Mouse (Mus musculus): Measurements from ENCODE around the gene Pou1f1. TPM values are rescaled to one million over a fixed set of nuclear protein-coding genes. Genes with fewer than 3 reads are reported as not detected.

The Pou1f1 gene
- polyA plus RNA-seq, 1 experiment from 2014 or later = 0.09 TPM

DNA sequence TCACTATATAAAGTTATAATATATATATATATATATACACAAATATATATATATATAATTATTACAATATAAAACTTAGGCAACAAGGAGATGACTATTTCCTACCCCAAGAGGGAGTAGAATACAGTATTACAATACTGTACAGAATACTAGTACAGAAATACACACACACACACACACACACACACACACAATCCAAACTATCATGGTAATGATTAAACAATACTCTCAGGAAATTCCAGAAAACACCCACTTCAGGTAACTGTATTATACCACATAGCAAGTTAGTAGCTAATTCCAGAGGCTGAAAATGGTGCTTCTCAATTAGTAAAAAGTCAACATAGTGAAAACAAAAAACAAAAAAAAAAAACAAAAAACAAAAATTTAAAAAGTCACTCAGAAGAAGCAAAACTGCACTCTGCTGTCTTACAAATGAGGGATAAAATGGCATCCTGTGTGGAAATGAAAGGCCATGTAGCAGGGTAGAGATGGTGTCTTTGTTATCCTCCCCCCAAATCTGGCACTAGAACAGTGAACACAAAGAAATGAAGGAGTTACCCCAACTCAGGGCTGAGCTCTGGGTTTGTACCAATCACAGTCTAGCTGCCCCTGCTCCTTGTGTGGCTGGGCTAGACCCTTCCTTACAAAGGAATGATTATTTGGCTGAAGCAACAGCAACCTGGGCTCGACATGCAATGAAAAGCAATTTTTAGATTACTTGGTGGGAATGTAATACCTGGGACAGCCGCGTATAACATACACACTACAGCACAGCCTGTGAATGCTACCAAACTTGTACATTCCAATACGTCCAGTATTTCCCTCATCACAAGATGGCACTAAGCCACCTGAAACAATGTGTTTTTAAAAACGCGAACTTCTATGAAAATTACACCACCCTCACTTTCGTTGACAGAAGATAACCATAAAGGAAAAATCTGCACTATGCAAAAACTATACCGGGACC lies 41.0 kb downstream of the Pou1f1 start:
- Histone ChIP-seq H3K27me3 (ENCODE audit: control insufficient read depth, insufficient read depth, low read length) (no peaks in the 10 kb centered on the region), H3K27ac (ENCODE audit: low read depth, low read length) (no peak overlapping the region), H3K9ac (ENCODE audit: low read depth, low read length) (peak overlapping the region; percentile 81), H3K9me3 (ENCODE audit: control insufficient read depth, low read length) (no peaks in the 10 kb centered on the region), H3K4me2 (replicated peaks; ENCODE audit: low read depth, low read length) (peak overlapping the region; percentile 92), H3K4me1 (replicated peaks; ENCODE audit: control insufficient read depth, insufficient read depth, low read length) (no peaks in the 10 kb centered on the region), H3K36me3 (ENCODE audit: control insufficient read depth, insufficient read depth, low read length) (no peaks in the 10 kb centered on the region), H3K4me3 (ENCODE audit: low read depth, low read length) (peak overlapping the region; percentile 93)
- ATAC-seq (ENCODE audit: low FRiP score) (peak; percentile 18; the same call in 1 of the 2 replicates), DNase-seq (ENCODE audit: low spot score) (peak; percentile 30)
- 19% methylated on average over 8 of the region's 8 CpGs for WGBS

DNA sequence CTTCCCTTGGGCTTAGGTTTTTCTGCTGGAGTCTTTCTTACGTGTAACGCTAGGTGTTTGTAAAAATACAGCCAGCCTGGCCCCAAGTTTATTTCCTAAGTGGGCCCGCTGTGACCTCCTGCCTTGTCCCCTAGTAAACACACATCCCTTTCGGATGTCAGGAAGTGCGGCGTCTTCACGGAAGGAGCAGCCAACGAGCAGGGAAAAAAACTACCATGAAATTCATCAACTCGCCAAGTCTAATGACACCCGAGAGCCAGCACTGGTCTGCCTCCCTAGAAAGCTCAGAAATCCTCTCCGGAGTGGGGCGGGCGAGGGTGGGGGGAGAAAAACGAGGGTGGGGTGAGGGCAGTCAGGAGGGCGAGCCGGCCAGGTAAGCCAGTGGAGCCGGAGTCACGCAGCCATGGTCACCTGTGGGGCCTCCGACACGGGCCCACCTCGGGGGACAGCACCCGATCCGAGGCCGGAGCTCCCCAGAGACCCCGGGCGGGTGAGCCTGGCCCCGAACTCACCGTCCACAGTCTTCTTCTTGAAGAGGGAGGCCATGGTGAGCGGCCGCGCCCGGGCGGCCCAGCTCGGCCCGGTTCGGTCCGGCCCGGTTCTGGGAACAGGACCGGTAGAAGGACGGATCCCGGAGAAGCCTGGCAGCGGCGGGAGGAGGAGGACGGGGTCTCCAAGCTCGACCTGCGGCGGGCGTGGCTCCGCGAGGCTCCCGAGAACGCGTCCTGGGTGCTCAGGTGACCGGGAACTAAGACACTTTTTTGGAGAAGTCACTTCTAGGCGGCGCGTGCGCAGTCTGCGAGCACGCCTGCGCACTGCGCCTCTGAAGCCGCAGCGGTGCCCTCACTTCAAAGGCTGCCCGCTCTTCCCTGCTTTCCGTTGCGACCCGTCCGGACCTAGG lies 41.9 kb downstream of the Pou1f1 start, which contains the start of gene Chmp2b:
Gene Chmp2b, minus strand, starts transcription at position 764 of the 901 bp plus-strand sequence.
- H3K9ac ChIP-seq (ENCODE audit: low read depth, low read length) = peak within 1 kb of the TSS; percentile 81
- H3K27me3 ChIP-seq (ENCODE audit: control insufficient read depth, insufficient read depth, low read length) = no peaks in the 10 kb centered on the region
- peak; percentile 91 for DNase-seq (ENCODE audit: low spot score)
- H3K27ac ChIP-seq (ENCODE audit: low read depth, low read length) = no peak within 1 kb of the TSS
- H3K4me3 ChIP-seq (ENCODE audit: low read depth, low read length) = peak within 1 kb of the TSS; percentile 93
- no peaks in the 10 kb centered on the region for H3K9me3 ChIP-seq (ENCODE audit: control insufficient read depth, low read length)
- WGBS = under 1% methylated on average over 60 of the region's 69 CpGs
- H3K4me1 ChIP-seq (replicated peaks; ENCODE audit: control insufficient read depth, insufficient read depth, low read length) = no peaks in the 10 kb centered on the region
- peak within 1 kb of the TSS; percentile 92 for H3K4me2 ChIP-seq (replicated peaks; ENCODE audit: low read depth, low read length)
- H3K36me3 ChIP-seq (ENCODE audit: control insufficient read depth, insufficient read depth, low read length) = no peaks in the 10 kb centered on the region
- ATAC-seq (ENCODE audit: low FRiP score) = peak; percentile 96

DNA sequence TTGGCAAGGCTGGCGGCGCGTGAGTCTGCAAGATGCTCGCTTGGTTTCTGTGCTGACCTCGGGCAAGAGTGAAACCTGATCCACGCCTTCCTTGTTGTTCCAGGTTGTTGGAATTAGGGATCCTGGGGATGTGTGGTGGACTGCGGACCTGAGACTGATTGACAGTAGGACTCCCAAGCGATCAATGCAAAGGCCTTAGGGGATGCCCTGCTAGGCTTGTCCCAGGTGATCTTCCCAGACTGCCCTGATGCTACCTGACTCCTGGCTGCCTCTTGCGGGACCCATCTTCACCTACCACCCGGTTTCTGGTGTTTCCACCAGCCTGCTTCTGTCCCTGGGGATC lies 42.5 kb downstream of the Pou1f1 start:
- 2% methylated on average over 10 of the region's 10 CpGs for WGBS
- Histone ChIP-seq H3K9ac (ENCODE audit: low read depth, low read length) (peak overlapping the region; percentile 81), H3K27me3 (ENCODE audit: control insufficient read depth, insufficient read depth, low read length) (no peaks in the 10 kb centered on the region), H3K4me2 (replicated peaks; ENCODE audit: low read depth, low read length) (peak overlapping the region; percentile 92), H3K9me3 (ENCODE audit: control insufficient read depth, low read length) (no peaks in the 10 kb centered on the region), H3K27ac (ENCODE audit: low read depth, low read length) (no peak overlapping the region), H3K4me3 (ENCODE audit: low read depth, low read length) (peak overlapping the region; percentile 93), H3K4me1 (replicated peaks; ENCODE audit: control insufficient read depth, insufficient read depth, low read length) (no peaks in the 10 kb centered on the region), H3K36me3 (ENCODE audit: control insufficient read depth, insufficient read depth, low read length) (no peaks in the 10 kb centered on the region)
- no peak for DNase-seq (ENCODE audit: low spot score)
- peak; percentile 78; the same call in 1 of the 2 replicates for ATAC-seq (ENCODE audit: low FRiP score)

DNA sequence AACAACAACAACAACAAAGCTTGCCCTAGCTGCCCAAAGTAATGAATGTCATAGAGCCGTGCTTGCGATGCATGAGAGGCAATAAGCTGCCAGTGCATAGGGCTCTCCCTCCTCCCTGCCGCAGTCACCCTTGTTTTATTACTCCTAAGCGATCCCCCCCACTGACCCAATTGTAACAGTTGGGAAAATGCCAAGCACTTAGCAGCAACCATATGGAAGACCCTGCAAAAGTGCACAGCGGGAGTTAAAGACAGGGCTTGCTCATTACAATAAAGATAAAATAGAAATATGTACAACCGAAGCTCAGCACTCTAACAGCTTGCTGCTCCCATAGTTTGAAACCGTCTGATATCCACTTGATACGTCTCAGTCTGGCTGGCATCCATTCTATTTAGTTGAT lies 44.0 kb downstream of the Pou1f1 start:
- 85% methylated on average over 8 of the region's 8 CpGs for WGBS
- no peak overlapping the region for H3K4me3 ChIP-seq (ENCODE audit: low read depth, low read length)
- no peak for ATAC-seq (ENCODE audit: low FRiP score)

DNA sequence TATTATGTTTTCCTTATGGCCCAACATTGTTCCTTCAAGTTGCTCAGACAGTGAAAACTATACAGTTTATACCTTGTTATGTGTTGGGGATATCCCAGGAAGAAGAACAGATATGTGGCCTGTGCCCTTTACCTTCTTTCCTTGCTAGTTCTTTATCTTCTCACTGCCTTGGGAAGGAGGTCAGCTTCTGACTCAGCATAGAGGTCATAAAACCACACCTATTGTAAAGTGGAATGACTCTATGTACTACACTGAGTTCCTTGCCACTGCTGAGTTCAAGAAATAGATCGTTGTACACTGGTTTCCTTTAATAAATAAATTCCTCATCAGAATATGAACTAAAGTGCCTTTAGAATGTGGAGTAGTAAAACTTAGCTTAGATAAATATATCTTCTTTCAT lies 44.6 kb downstream of the Pou1f1 start:
- Histone ChIP-seq H3K36me3 (ENCODE audit: control insufficient read depth, insufficient read depth, low read length) (no peaks in the 10 kb centered on the region), H3K9me3 (ENCODE audit: control insufficient read depth, low read length) (no peaks in the 10 kb centered on the region), H3K4me1 (replicated peaks; ENCODE audit: control insufficient read depth, insufficient read depth, low read length) (no peaks in the 10 kb centered on the region), H3K27ac (ENCODE audit: low read depth, low read length) (no peak overlapping the region), H3K9ac (ENCODE audit: low read depth, low read length) (no peak overlapping the region), H3K27me3 (ENCODE audit: control insufficient read depth, insufficient read depth, low read length) (no peaks in the 10 kb centered on the region), H3K4me3 (ENCODE audit: low read depth, low read length) (no peak overlapping the region), H3K4me2 (replicated peaks; ENCODE audit: low read depth, low read length) (no peak overlapping the region)
- no peak for ATAC-seq (ENCODE audit: low FRiP score)
- WGBS = 92% methylated on average over 1 of the region's 1 CpGs
- DNase-seq (ENCODE audit: low spot score) = no peak

More for the DNA sequence above, 44.0 kb downstream of the Pou1f1 start:
- Histone ChIP-seq H3K36me3 (ENCODE audit: control insufficient read depth, insufficient read depth, low read length) (no peaks in the 10 kb centered on the region), H3K27ac (ENCODE audit: low read depth, low read length) (no peak overlapping the region), H3K9ac (ENCODE audit: low read depth, low read length) (no peak overlapping the region), H3K27me3 (ENCODE audit: control insufficient read depth, insufficient read depth, low read length) (no peaks in the 10 kb centered on the region), H3K9me3 (ENCODE audit: control insufficient read depth, low read length) (no peaks in the 10 kb centered on the region), H3K4me1 (replicated peaks; ENCODE audit: control insufficient read depth, insufficient read depth, low read length) (no peaks in the 10 kb centered on the region), H3K4me2 (replicated peaks; ENCODE audit: low read depth, low read length) (no peak overlapping the region)
- DNase-seq (ENCODE audit: low spot score) = no peak

DNA sequence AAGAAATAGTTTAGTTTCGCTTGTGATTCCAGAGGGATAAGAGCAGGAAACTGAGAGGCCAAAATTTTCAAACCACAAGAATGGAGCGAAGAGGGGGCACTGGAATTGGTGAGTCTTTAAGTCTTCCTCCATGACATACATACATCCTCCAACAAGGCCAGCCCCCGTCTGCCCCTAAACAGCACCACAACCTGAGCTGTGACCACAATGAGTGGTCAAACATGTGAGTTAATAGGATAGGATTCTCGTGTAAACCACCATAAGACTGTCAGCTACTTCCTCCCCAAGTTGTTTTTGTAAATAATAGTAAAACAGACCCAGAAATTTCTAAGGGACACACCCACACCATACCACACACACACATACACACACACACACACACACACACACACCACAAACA lies 48.5 kb downstream of the Pou1f1 start:
- Histone ChIP-seq H3K4me3 (ENCODE audit: low read depth, low read length) (no peak overlapping the region), H3K9me3 (ENCODE audit: control insufficient read depth, low read length) (no peaks in the 10 kb centered on the region), H3K4me1 (replicated peaks; ENCODE audit: control insufficient read depth, insufficient read depth, low read length) (no peaks in the 10 kb centered on the region), H3K27me3 (ENCODE audit: control insufficient read depth, insufficient read depth, low read length) (no peaks in the 10 kb centered on the region), H3K36me3 (ENCODE audit: control insufficient read depth, insufficient read depth, low read length) (no peaks in the 10 kb centered on the region), H3K4me2 (replicated peaks; ENCODE audit: low read depth, low read length) (no peak overlapping the region), H3K27ac (ENCODE audit: low read depth, low read length) (no peak overlapping the region), H3K9ac (ENCODE audit: low read depth, low read length) (no peak overlapping the region)
- WGBS = 81% methylated on average over 4 of the region's 4 CpGs
- ATAC-seq (ENCODE audit: low FRiP score) (no peak), DNase-seq (ENCODE audit: low spot score) (no peak)

DNA sequence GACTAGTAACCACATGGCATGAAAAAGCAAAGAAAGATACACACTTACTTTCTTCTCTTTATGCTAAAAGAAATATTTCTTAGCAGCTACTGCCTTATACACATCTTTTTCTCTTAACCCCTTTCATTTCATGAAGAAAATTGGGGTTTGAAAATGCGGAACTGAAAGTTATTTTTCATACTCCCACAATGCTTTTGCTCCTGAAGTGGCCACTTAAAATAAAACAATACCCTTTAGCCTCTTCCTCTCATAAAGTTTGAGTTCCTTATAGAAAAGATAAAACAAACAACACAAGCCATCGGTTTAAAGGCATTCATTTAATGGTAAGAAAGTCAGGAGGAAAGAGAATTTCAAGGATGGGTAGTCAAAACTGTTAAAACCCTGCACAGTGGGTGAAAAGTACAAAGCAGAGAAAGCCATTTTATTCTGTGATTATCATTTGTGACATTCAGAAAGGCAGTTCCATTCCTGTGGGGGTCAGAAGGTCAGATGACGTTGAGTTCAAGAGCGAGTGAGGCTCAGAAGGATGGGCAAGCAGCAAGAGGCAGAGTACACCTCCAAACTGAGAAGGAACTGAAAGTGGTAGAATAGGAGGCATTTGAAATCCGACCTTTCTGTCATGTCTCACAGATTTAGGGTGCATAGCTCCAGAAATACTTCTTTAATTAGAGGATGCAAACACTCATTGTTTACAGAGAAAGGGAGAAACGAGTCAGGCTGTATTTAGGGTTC lies 57.2 kb downstream of the Pou1f1 start:
- Histone ChIP-seq H3K27me3 (ENCODE audit: control insufficient read depth, insufficient read depth, low read length) (no peaks in the 10 kb centered on the region), H3K4me2 (replicated peaks; ENCODE audit: low read depth, low read length) (no peak overlapping the region), H3K27ac (ENCODE audit: low read depth, low read length) (no peak overlapping the region), H3K4me3 (ENCODE audit: low read depth, low read length) (no peak overlapping the region), H3K9ac (ENCODE audit: low read depth, low read length) (no peak overlapping the region), H3K36me3 (ENCODE audit: control insufficient read depth, insufficient read depth, low read length) (no peaks in the 10 kb centered on the region), H3K4me1 (replicated peaks; ENCODE audit: control insufficient read depth, insufficient read depth, low read length) (no peaks in the 10 kb centered on the region), H3K9me3 (ENCODE audit: control insufficient read depth, low read length) (no peaks in the 10 kb centered on the region)
- ATAC-seq (ENCODE audit: low FRiP score) (no peak), DNase-seq (ENCODE audit: low spot score) (no peak)
- WGBS = 39% methylated on average over 6 of the region's 6 CpGs
